Mouse (Mus musculus) splenic B cell, adult 2 months (primary cell): ENCODE measurements around the gene Gm42688.

Experiments used
- DNase-seq: peaks from one replicate; pipeline ENCODE4 v3.0.0-alpha.2; 2011; ENCODE audit warnings: low read depth, low spot score
- H3K27me3 ChIP-seq: 2 replicates; pipeline ENCODE4 v1.6.1; 2012; ENCODE audit warnings: mild to moderate bottlenecking, low read length, moderate library complexity, mixed read lengths; ENCODE audit not compliant: control insufficient read depth, poor library complexity, insufficient read depth, severe bottlenecking
- H3K36me3 ChIP-seq: 2 replicates; pipeline ENCODE4 v1.6.1; 2012; ENCODE audit warnings: mild to moderate bottlenecking, low read length, moderate library complexity, mixed read lengths; ENCODE audit not compliant: control insufficient read depth, poor library complexity, insufficient read depth, severe bottlenecking

Gm42688 gene

GRCm38 (mm10) chr6:83135571-83136161, 34.2 kb downstream of the Gm42688 start:
- Histone ChIP-seq H3K27me3 (peaks cover 2% of the 10 kb centered on the region), H3K36me3 (no peaks in the 10 kb centered on the region)
- no peak for DNase-seq

DNA sequence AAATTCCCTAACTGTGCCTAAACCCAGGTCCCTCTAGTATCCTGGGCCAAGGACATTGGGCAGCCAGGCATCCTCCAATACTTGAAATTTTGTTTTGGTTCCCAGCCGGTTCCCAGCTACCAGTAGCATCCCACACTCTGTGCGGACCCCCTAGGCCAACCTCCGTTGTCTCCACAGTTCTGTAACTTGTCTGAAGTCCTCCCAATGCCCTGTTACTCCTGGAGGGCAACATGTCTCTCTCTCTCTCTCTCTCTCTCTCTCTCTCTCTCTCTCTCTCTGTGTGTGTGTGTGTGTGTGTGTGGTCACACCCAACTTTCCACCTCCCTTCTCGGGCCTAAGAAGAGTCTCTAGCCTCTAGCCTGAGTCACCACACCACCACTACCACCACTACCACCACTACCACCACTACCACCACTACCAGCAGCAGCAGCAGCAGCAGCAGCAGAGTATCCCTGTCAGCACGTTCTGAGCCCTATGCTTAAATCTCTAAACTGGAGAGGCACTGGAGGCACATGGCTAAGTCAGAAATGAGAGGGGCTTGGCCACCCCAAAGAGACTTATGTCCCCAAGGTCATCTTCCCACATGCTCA, 35.0 kb downstream of the Gm42688 start:
- Histone ChIP-seq H3K27me3 (peaks cover 2% of the 10 kb centered on the region), H3K36me3 (no peaks in the 10 kb centered on the region)
- DNase-seq: no peak

DNA sequence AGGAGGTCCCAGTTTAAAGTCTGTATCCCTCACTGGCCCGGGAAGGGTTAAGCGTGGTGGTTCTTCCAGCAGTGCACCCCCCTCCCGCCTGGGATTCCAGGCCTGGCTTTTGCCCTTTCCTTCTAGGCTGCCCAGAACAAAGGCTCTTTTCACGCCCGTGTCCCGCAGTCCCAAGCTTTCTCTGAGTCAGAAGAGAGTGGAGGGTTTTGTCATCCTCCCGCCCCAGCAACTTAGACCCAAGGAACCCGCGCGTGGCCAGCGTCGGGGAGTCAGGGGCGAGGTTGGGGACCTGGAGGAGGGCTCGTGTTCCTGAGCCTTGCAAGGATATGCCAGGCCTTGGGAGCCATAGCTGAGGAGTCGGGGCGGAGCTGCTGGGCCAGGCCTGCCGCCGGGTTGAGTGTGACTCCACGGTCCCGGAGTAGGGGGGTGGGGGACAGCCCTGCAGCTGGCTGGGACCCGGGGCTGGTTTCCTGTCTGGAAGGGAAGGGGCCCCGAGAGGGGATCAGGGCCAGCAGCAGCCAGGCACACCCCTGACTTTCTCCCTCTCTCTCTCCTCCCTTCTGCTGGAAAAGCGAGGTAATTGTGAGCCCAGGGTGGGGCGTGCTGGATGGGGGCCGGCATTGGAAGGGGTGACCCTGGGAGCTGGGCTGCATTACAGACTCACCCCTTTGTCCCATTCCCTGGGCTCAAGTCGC, 35.6 kb downstream of the Gm42688 start:
- DNase-seq: no peak
- H3K36me3 ChIP-seq: no peaks in the 10 kb centered on the region
- H3K27me3 ChIP-seq: peaks cover 2% of the 10 kb centered on the region

DNA sequence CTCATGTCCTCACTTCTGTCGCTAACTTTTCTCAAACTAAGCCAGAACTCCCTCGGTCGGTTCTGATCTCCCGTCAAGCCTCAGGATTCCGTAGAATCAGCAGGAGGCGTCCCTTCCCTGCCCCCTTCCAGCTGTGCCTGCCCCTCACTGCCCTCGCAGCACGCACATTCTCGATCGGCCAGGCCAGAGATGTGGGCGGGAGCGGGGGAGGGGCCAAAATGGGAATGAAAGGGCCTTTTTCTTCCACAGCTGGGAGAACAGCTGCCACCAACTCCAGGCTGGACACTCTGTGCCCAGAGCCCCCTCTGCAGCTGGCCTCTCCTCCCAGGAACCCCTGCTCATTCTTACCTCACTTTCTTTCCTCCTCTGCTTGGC, 36.1 kb downstream of the Gm42688 start:
- no peak for DNase-seq
- no peaks in the 10 kb centered on the region for H3K36me3 ChIP-seq
- H3K27me3 ChIP-seq: peaks cover 2% of the 10 kb centered on the region

DNA sequence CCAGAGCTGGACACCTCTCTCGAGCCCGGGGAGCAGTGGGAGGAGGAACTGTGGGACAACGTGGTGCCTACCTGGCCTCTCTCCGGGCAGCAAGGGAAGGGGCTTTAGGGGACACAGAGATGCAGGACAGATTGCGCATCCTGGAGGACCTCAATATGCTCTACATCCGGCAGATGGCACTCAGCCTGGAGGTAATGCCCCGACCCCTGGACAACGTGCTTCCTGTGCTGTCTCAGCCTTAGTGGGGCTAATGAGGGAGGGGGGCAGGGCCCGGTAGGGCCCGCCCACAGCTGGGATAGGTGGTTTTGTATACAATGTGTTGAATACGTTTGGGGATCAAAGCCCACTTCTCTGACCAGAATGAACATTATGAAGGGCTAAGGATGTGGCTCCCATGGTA, 36.6 kb downstream of the Gm42688 start:
- no peaks in the 10 kb centered on the region for H3K36me3 ChIP-seq
- H3K27me3 ChIP-seq: peaks cover 2% of the 10 kb centered on the region
- no peak for DNase-seq

- no peak for DNase-seq
- Histone ChIP-seq H3K27me3 (peaks cover 2% of the 10 kb centered on the region), H3K36me3 (no peaks in the 10 kb centered on the region)
Measured at GRCm38 (mm10) chr6:83140044-83140443, 38.6 kb downstream of the Gm42688 start.

DNA sequence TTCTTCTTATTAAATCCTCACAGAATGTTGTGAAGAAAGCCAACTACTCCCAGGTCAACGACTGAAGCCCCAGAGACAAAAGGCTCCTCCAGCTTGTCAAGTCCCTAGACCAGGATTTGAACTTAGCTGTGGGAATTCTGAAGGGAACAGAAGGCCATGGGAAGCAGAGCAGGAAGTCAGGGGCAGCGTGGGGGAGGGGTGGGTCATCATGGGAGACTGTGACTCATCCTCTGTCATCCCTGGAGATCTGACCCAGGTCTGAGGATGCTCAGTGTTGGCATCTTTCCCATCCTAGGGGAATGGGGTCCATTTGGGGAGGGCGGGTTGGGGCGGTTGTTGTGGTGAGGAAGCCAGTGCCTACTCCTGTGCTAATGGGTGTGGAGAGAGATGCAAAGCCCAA, 40.2 kb downstream of the Gm42688 start:
- H3K27me3 ChIP-seq: no peaks in the 10 kb centered on the region; the same call in 1 of the 2 replicates
- no peaks in the 10 kb centered on the region for H3K36me3 ChIP-seq
- DNase-seq: no peak

DNA sequence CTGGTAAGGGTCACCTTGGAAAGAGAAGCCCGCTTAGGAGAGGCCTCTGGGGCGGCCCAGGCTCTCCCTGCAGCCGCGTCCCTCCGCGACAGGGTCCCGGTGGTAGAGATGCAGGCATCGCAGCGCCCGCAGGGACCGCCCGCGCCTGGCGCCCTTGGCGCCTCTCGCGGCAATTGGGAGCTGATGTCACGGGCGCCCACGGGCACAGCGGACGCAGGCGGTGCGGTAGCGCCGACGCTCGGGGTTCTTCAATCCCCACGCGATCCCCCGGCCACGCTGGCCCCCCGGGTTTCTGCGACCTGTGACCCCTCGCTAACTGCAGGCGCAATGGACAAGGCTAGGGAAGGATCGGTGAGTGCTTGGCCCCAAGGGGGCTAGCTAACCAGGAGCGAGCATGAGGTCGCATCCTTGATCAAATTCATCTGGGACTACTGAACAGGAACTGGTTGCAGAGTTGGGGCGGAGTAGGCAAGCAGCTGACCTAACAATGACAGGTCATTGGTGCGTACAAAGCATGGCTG, 40.9 kb downstream of the Gm42688 start:
- Histone ChIP-seq H3K36me3 (no peaks in the 10 kb centered on the region), H3K27me3 (no peaks in the 10 kb centered on the region; the same call in 1 of the 2 replicates)
- no peak for DNase-seq

DNA sequence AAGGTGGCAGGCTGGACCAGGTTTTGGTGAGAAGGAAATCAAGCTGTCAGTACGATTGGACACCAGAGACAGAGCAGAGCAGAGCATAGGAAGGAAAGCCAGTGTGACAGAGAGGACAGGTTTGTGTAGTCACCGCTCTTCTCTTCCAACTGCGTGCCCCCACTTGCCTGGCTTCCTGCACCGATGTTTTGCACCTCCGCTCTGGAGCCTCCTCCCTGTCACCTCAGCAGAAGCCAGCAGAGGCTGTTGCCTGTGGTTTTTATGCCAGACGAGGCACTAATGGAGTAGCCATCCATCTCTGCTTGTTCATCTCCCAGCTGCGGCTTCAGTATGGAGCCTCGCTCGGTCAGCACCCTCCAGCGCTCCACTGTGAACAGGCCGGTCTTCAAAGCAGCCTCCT, 41.5 kb downstream of the Gm42688 start:
- no peak for DNase-seq
- H3K27me3 ChIP-seq: no peaks in the 10 kb centered on the region; the same call in 1 of the 2 replicates
- H3K36me3 ChIP-seq: no peaks in the 10 kb centered on the region

GRCm38 (mm10) chr6:83145209-83145608, 43.8 kb downstream of the Gm42688 start:
- H3K27me3 ChIP-seq: no peaks in the 10 kb centered on the region
- no peaks in the 10 kb centered on the region for H3K36me3 ChIP-seq
- no peak for DNase-seq

GRCm38 (mm10) chr6:83145805-83146204, 44.4 kb downstream of the Gm42688 start:
- no peak for DNase-seq
- Histone ChIP-seq H3K36me3 (no peaks in the 10 kb centered on the region), H3K27me3 (no peaks in the 10 kb centered on the region)

DNA sequence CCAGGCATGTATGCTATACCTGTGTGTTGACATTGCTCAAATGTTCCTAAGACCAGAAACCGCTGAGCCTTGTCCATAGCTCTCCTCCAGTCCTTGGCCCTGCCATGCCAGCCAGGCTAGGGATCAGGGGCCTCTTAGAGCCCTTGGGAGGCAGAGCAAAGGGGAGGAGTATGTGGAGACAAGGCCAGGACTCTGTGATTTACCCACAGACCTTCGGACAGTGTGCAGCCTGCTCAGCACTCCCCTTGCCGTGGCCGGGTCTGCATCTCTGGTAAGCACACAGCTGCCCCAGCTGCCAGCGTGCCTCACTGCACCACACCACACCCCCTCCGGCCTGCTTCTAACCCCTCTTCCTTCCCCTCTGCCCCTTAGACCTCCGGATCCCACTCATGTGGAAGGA, 45.9 kb downstream of the Gm42688 start:
- Histone ChIP-seq H3K27me3 (no peaks in the 10 kb centered on the region), H3K36me3 (no peaks in the 10 kb centered on the region)
- DNase-seq: no peak

GRCm38 (mm10) chr6:83151721-83152120, 50.3 kb downstream of the Gm42688 start:
- H3K27me3 ChIP-seq: no peaks in the 10 kb centered on the region
- no peak for DNase-seq
- H3K36me3 ChIP-seq: no peaks in the 10 kb centered on the region

- H3K36me3 ChIP-seq: no peaks in the 10 kb centered on the region
- no peaks in the 10 kb centered on the region for H3K27me3 ChIP-seq
- no peak for DNase-seq
Measured at GRCm38 (mm10) chr6:83153038-83153437, 51.6 kb downstream of the Gm42688 start.

GRCm38 (mm10) chr6:83153485-83153884, 52.1 kb downstream of the Gm42688 start:
- H3K27me3 ChIP-seq: no peaks in the 10 kb centered on the region
- no peaks in the 10 kb centered on the region for H3K36me3 ChIP-seq
- DNase-seq: no peak
